Comparison of ENCODE assay signal across 8 mouse cellular contexts in the genomic region with DNA sequence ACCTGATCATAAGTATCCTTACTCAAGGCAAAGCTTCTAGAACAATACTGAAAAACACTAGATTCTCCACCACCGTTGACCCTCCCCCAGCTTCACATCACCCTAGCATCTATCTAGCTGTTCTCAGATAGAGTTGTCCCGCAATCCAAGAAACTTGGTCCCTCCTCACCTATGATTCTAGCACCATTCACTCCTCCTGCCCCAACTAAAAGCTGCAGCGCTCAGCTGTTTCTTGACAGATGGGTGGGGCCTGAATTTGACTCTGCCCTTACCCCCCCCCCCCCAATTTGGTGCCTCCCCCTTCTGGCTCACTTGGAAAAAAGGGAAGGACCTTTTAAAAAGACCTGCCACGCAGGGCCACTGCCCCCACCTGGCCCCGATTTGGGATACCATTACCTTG. TPM values are rescaled to one million over a fixed set of nuclear protein-coding genes. Genes with fewer than 3 reads are reported as not detected.
A peak's percentile ranks its signal among the peaks of the same experiment; 100 is the strongest.
DNase-seq lines count a peak whose midpoint lies in the region; ATAC-seq and TF ChIP-seq lines count a peak whose summit lies in the region.

No protein-coding gene starts in this region.

- peak overlapping the region; percentile 72 for H3K27ac ChIP-seq in heart, adult 2 months
- H3K27ac ChIP-seq in hindbrain, embryonic 10.5 days = peak overlapping the region; percentile 98

- no peaks in the 10 kb centered on the region for H3K27me3 ChIP-seq in heart, adult 2 months (ENCODE audit: control insufficient read depth, insufficient read depth, low read length)
- H3K27me3 ChIP-seq in hindbrain, embryonic 10.5 days (ENCODE audit: insufficient read depth, poor library complexity, severe bottlenecking) = no peaks in the 10 kb centered on the region

- no peak overlapping the region for H3K9ac ChIP-seq in heart, adult 2 months (ENCODE audit: low read depth, low read length)

- WGBS in heart, adult 2 months = 43% methylated on average over 5 of the region's 5 CpGs
- WGBS in hindbrain, embryonic 10.5 days = 63% methylated on average over 5 of the region's 5 CpGs

- peaks cover 4% of the 10 kb centered on the region; the same call in 1 of the 2 replicates for H3K79me2 ChIP-seq in heart, adult 2 months (replicated peaks; ENCODE audit: control insufficient read depth, insufficient read depth, low read length)

- no peak for TF ChIP-seq POLR2A in heart, adult 2 months (IDR thresholded peaks at IDR 0.05; ENCODE audit: insufficient read depth, low read depth, low read length)

- TF ChIP-seq CTCF in heart, adult 2 months (IDR thresholded peaks at IDR 0.05) = no peak

- H3K9me3 ChIP-seq in hindbrain, embryonic 10.5 days = no peaks in the 10 kb centered on the region

- peak overlapping the region; percentile 88 for H3K4me3 ChIP-seq in heart, adult 2 months
- H3K4me3 ChIP-seq in hindbrain, embryonic 10.5 days = peak overlapping the region; percentile 99

- no peak for TF ChIP-seq EP300 in heart, adult 2 months (IDR thresholded peaks at IDR 0.05; ENCODE audit: insufficient read depth, low read depth, low read length)

- DNase-seq in heart, adult 2 months = no peak
- no peak for DNase-seq in heart, postnatal 25 days (ENCODE audit: low spot score)
- peak; percentile 40 for DNase-seq in NIH3T3 (ENCODE audit: low read depth)
- DNase-seq in hindbrain, embryonic 10.5 days (ENCODE audit: low spot score) = no peak
- DNase-seq in right cerebral cortex, postnatal 4 days = no peak
- DNase-seq in gastrocnemius, adult 18-20 months (ENCODE audit: low spot score) = no peak
- no peak for DNase-seq in frontal cortex, postnatal 25 days (ENCODE audit: low spot score in 2 of 2)

- intact Hi-C loops in heart, adult 2 months (cut with DNase I) = loop anchor here (2.0 kb wide), 1 partner anchor 22 kb away; no protein-coding TSS in a partner anchor
- intact Hi-C loops in heart, postnatal 25 days (cut with DNase I) = loop anchor here (1.0 to 5.0 kb wide), 2 partner anchors 24 to 43 kb away; a partner anchor contains a TSS

- H3K4me1 ChIP-seq in heart, adult 2 months (ENCODE audit: control insufficient read depth, insufficient read depth, low read length) = peaks cover 7% of the 10 kb centered on the region
- peaks cover 47% of the 10 kb centered on the region for H3K4me1 ChIP-seq in hindbrain, embryonic 10.5 days (replicated peaks)

- H3K36me3 ChIP-seq in heart, adult 2 months (ENCODE audit: control insufficient read depth, insufficient read depth, low read length) = no peaks in the 10 kb centered on the region; the same call in 1 of the 2 replicates
- H3K36me3 ChIP-seq in hindbrain, embryonic 10.5 days = peaks cover 36% of the 10 kb centered on the region

- ATAC-seq in megakaryocyte progenitor cell, adult 5-6 weeks (replicated peaks; ENCODE audit: poor library complexity) = 0 out of 2 replicates have a peak, but pooled peaks have one; percentile 3

RNA-seq across cellular contexts. Expression of a gene that starts 14.4 kb away (rescaled TPM):
- total RNA-seq in heart, adult 2 months (2021) = 10 to 100 TPM; 50.3 to 51.2 TPM
- 55.1 and 67.3 TPM in 2 replicates for polyA plus RNA-seq in heart, adult 2 months (2012; rRNA removed)
- total RNA-seq in heart, postnatal 25 days (2021) = 10 to 100 TPM; 43.0 to 46.3 TPM
- 101 and 112 TPM in 2 replicates for polyA plus RNA-seq in hindbrain, embryonic 10.5 days (2016; fragmentation: Nextera tagmentation; extraction: Ambion mirVana)
- total RNA-seq in megakaryocyte progenitor cell, adult 5-6 weeks (2015) = 50.1 and 53.2 TPM in 2 replicates
- total RNA-seq in megakaryocyte progenitor cell, adult 5-6 weeks (2017) = 55.8 and 59.4 TPM in 2 replicates
- total RNA-seq in gastrocnemius, adult 18-20 months (2021) = 10 to 100 TPM; 29.2 to 30.6 TPM

RNA-seq across cellular contexts. Expression of a gene that starts 24.4 kb away (rescaled TPM):
- total RNA-seq in heart, adult 2 months (2021) = 10 to 100 TPM; 16.0 to 16.6 TPM
- 17.2 and 17.4 TPM in 2 replicates for polyA plus RNA-seq in heart, adult 2 months (2012; rRNA removed)
- total RNA-seq in heart, postnatal 25 days (2021) = 10 to 100 TPM; 18.1 to 20.2 TPM
- 25.1 and 34.7 TPM in 2 replicates for polyA plus RNA-seq in hindbrain, embryonic 10.5 days (2016; fragmentation: Nextera tagmentation; extraction: Ambion mirVana)
- 31.1 and 35.7 TPM in 2 replicates for total RNA-seq in megakaryocyte progenitor cell, adult 5-6 weeks (2015)
- 4.0 and 5.1 TPM in 2 replicates for total RNA-seq in megakaryocyte progenitor cell, adult 5-6 weeks (2017)
- total RNA-seq in gastrocnemius, adult 18-20 months (2021) = 10 to 100 TPM; 13.1 to 14.5 TPM

RNA-seq across cellular contexts. Expression of a gene that starts 38.5 kb away (rescaled TPM):
- under 1 TPM; 0.70 to 0.98 TPM for total RNA-seq in heart, adult 2 months (2021)
- polyA plus RNA-seq in heart, adult 2 months (2012; rRNA removed) = 1.1 and 4.2 TPM in 2 replicates
- 1 to 10 TPM in 1 of 2 experiments, under 1 TPM in 1; 0.91 to 1.3 TPM for total RNA-seq in heart, postnatal 25 days (2021)
- polyA plus RNA-seq in hindbrain, embryonic 10.5 days (2016; fragmentation: Nextera tagmentation; extraction: Ambion mirVana) = 0.75 and 1.0 TPM in 2 replicates
- 48.0 and 53.2 TPM in 2 replicates for total RNA-seq in megakaryocyte progenitor cell, adult 5-6 weeks (2015)
- 21.5 and 26.3 TPM in 2 replicates for total RNA-seq in megakaryocyte progenitor cell, adult 5-6 weeks (2017)
- under 1 TPM; 0.09 to 0.85 TPM for total RNA-seq in gastrocnemius, adult 18-20 months (2021)

RNA-seq across cellular contexts. Expression of a gene that starts 43.8 kb away (rescaled TPM):
- 10 to 100 TPM; 38.9 to 40.7 TPM for total RNA-seq in heart, adult 2 months (2021)
- polyA plus RNA-seq in heart, adult 2 months (2012; rRNA removed) = 32.2 and 40.4 TPM in 2 replicates
- 10 to 100 TPM; 37.2 to 51.5 TPM for total RNA-seq in heart, postnatal 25 days (2021)
- polyA plus RNA-seq in hindbrain, embryonic 10.5 days (2016; fragmentation: Nextera tagmentation; extraction: Ambion mirVana) = 114 and 133 TPM in 2 replicates
- total RNA-seq in megakaryocyte progenitor cell, adult 5-6 weeks (2015) = 64.1 and 76.7 TPM in 2 replicates
- 116 and 161 TPM in 2 replicates for total RNA-seq in megakaryocyte progenitor cell, adult 5-6 weeks (2017)
- total RNA-seq in gastrocnemius, adult 18-20 months (2021) = 10 to 100 TPM; 32.0 to 37.5 TPM

RNA-seq across cellular contexts. Expression of a gene that starts 59.1 kb away (rescaled TPM):
- under 1 TPM in 1 of 2 experiments, not detected in 1; 0.09 TPM for total RNA-seq in heart, adult 2 months (2021)
- 0.35 and 0.86 TPM in 2 replicates for polyA plus RNA-seq in heart, adult 2 months (2012; rRNA removed)
- under 1 TPM; 0.16 to 0.20 TPM for total RNA-seq in heart, postnatal 25 days (2021)
- not detected in 2 replicates for polyA plus RNA-seq in hindbrain, embryonic 10.5 days (2016; fragmentation: Nextera tagmentation; extraction: Ambion mirVana)
- 0.59 and 2.5 TPM in 2 replicates for total RNA-seq in megakaryocyte progenitor cell, adult 5-6 weeks (2015)
- 0.75 and 2.2 TPM in 2 replicates for total RNA-seq in megakaryocyte progenitor cell, adult 5-6 weeks (2017)
- not detected for total RNA-seq in gastrocnemius, adult 18-20 months (2021)

Comparison
In these comparisons a context has a peak if more than half of its experiments do, and no peak if none do; other contexts are left out.
1. RNA of a gene that starts 38.5 kb away (total RNA-seq): 21.5 to 53.2 TPM in megakaryocyte progenitor cell, adult 5-6 weeks; 0.91 to 1.3 TPM in heart, postnatal 25 days, 0.70 to 0.98 TPM in heart, adult 2 months and 0.09 to 0.85 TPM in gastrocnemius, adult 18-20 months; every median in the first group is over 4 times any median in the second.